Mouse (Mus musculus) liver, embryonic 14.5 days (tissue): Measurements from ENCODE around the gene Dctn2.

Source experiments
- CTCF ChIP-seq: IDR thresholded peaks from 2 replicates; pipeline ENCODE4 v1.5.1; 2016; ENCODE audit warnings: antibody characterized with exemption, low read depth, control low read depth
- EP300 ChIP-seq: IDR thresholded peaks from 2 replicates; pipeline ENCODE4 v1.6.1; 2016; ENCODE audit warnings: antibody characterized with exemption, low read depth

DNA sequence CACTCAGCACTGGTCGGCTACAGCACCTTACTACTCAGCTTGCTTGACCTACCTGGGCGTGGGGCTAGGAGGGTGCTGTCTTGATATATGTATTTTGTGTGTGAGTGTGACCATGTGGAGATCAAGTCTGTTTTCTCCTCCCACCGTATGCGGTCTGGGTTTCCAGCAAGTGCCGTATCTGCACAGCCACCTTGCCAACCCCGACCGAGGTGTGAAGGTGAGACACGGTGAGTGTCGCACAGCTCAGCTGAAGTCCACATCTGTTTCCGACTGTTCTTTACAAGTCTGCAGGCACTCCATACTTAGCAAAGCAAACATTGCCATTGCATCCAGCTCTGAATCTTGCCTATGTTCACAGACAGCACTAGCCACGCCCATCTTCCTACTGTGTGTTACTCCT is 37.0 kb downstream of the Dctn2 start:
- TF ChIP-seq CTCF (no peak), EP300 (no peak)
